ENCODE assay signal across 21 mouse cellular contexts in the genomic region with DNA sequence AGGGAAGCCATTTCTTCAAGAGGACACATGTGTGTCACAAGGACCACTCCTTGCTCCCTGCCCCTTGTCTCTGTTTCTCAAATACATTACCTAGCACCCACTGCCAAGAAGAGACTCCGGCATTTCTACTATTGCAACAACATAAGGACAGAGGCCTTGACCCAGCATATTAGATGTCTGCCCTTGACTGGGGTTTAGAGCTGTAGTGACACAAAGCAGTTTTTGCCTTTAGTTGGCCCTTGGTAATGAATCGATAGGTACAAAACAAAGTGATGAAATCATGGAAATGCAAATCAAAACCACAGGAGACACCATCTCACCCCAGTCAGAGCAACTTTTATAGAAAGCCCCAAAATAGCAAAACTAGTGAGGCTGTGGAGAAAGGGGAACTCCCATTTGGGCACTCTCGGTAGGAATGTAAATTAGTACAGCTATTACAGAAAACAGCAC. TPM values are rescaled to one million over a fixed set of nuclear protein-coding genes. Genes with fewer than 3 reads are reported as not detected.
DNase-seq lines count a peak whose midpoint lies in the region; ATAC-seq and TF ChIP-seq lines count a peak whose summit lies in the region.
"Had no signal": no experiment of that assay in that cellular context is flagged by ENCODE, and none has a peak within 500 bp of the region (broad histone marks: within the 10 kb centered on the region; RNA-seq: fewer than 3 reads in every experiment).

No protein-coding gene starts in this region.

- H3K9ac ChIP-seq in liver, postnatal 0 days (replicated peaks), result no peak overlapping the region
- no peak overlapping the region for H3K9ac ChIP-seq in midbrain, embryonic 11.5 days (ENCODE audit: low read length)
- H3K9ac ChIP-seq: liver, embryonic 15.5 days had no signal

- H3K4me3 ChIP-seq in liver, postnatal 0 days (ENCODE audit: low read depth, low read length), result no peak overlapping the region
- no peak overlapping the region for H3K4me3 ChIP-seq in midbrain, embryonic 11.5 days (ENCODE audit: low read depth, low read length)
- H3K4me3 ChIP-seq: embryonic facial prominence, embryonic 10.5 days; erythroblast, embryonic 14.5 days; gastrocnemius, adult 2 months; limb, embryonic 10.5 days; liver, embryonic 15.5 days had no signal

- WGBS in liver, postnatal 0 days (ENCODE audit: insufficient replicate concordance), result 23% methylated on average over 3 of the region's 3 CpGs
- WGBS in midbrain, embryonic 11.5 days, result 81% methylated on average over 3 of the region's 3 CpGs

- 0 out of 2 replicates have a peak overlapping the region, but pooled peaks have one; percentile 41 for H3K27ac ChIP-seq in liver, postnatal 0 days (ENCODE audit: low read depth)
- no peak overlapping the region for H3K27ac ChIP-seq in midbrain, embryonic 11.5 days (ENCODE audit: low read depth, low read length)
- H3K27ac ChIP-seq: embryonic facial prominence, embryonic 10.5 days; gastrocnemius, adult 2 months; limb, embryonic 10.5 days; liver, embryonic 15.5 days had no signal

- no peak for DNase-seq in liver, postnatal 0 days
- no peak for DNase-seq in liver
- peak; percentile 46 for DNase-seq in CD4-positive helper T cell, adult 2 months (ENCODE audit: low read depth, low spot score)
- DNase-seq in brain, adult 2 months (ENCODE audit: low read depth, low spot score), result peak; percentile 10
- DNase-seq in midbrain, embryonic 11.5 days (ENCODE audit: low spot score, missing footprints), result no peak
- no peak for DNase-seq in retina, embryonic 14.5 days (ENCODE audit: low spot score)
- DNase-seq: cerebellum, postnatal 10 days; gastrocnemius, adult 2 months; thymus, adult 18-20 months had no signal

- no peaks in the 10 kb centered on the region for H3K27me3 ChIP-seq in liver, postnatal 0 days (ENCODE audit: insufficient read depth, low read length)
- no peaks in the 10 kb centered on the region for H3K27me3 ChIP-seq in midbrain, embryonic 11.5 days (ENCODE audit: control insufficient read depth, insufficient read depth, low read length)
- H3K27me3 ChIP-seq: liver, embryonic 15.5 days had no signal

- no peak for TF ChIP-seq EP300 in liver, postnatal 0 days (IDR thresholded peaks at IDR 0.05; ENCODE audit: low read depth)

- peak; percentile 16; the same call in 1 of the 2 replicates for ATAC-seq in liver, postnatal 0 days
- peak; percentile 83 for ATAC-seq in monocyte, adult 5-6 weeks (replicated peaks; ENCODE audit: insufficient number of reproducible peaks, low FRiP score, low TSS enrichment, poor library complexity, severe bottlenecking)
- no peak for ATAC-seq in midbrain, embryonic 11.5 days (ENCODE audit: low FRiP score)
- no peak for ATAC-seq in erythroid progenitor cell, adult 5-6 weeks (replicated peaks; ENCODE audit: low FRiP score, poor library complexity, severe bottlenecking)
- ATAC-seq: forebrain, embryonic 16.5 days; Patski had no signal

- H3K9me3 ChIP-seq in liver, postnatal 0 days (ENCODE audit: low read length), result no peaks in the 10 kb centered on the region
- H3K9me3 ChIP-seq in midbrain, embryonic 11.5 days (ENCODE audit: control insufficient read depth, low read length), result no peaks in the 10 kb centered on the region
- H3K9me3 ChIP-seq: embryonic facial prominence, embryonic 10.5 days; limb, embryonic 10.5 days; liver, embryonic 15.5 days had no signal

- TF ChIP-seq CTCF in liver, postnatal 0 days (IDR thresholded peaks at IDR 0.05; ENCODE audit: low read depth), result no peak

- peaks cover 14% of the 10 kb centered on the region for H3K4me1 ChIP-seq in liver, postnatal 0 days (ENCODE audit: insufficient read depth)
- no peaks in the 10 kb centered on the region for H3K4me1 ChIP-seq in midbrain, embryonic 11.5 days (ENCODE audit: control insufficient read depth, insufficient read depth, low read length)
- H3K4me1 ChIP-seq: embryonic facial prominence, embryonic 10.5 days; limb, embryonic 10.5 days had no signal

- H3K4me2 ChIP-seq in liver, postnatal 0 days (ENCODE audit: low read depth, low read length), result no peak overlapping the region
- H3K4me2 ChIP-seq in midbrain, embryonic 11.5 days, result no peak overlapping the region
- H3K4me2 ChIP-seq: liver, embryonic 15.5 days had no signal

- no peaks in the 10 kb centered on the region for H3K36me3 ChIP-seq in liver, postnatal 0 days (replicated peaks; ENCODE audit: insufficient read depth, low read length)
- H3K36me3 ChIP-seq in midbrain, embryonic 11.5 days (ENCODE audit: control insufficient read depth, insufficient read depth, low read length), result no peaks in the 10 kb centered on the region
- H3K36me3 ChIP-seq: embryonic facial prominence, embryonic 10.5 days; limb, embryonic 10.5 days; liver, embryonic 15.5 days had no signal

RNA-seq across cellular contexts. Expression of a gene that starts 9.6 kb away (rescaled TPM):
- polyA plus RNA-seq in liver, postnatal 0 days (2015; fragmentation: Nextera tagmentation; extraction: Ambion mirVana), result 108 and 117 TPM in 2 replicates
- total RNA-seq in monocyte, adult 5-6 weeks (2017), result 0.95 TPM in 1 of 3 replicates, not detected in the others
- polyA plus RNA-seq in midbrain, embryonic 11.5 days (2014; fragmentation: Nextera tagmentation; extraction: Ambion mirVana), result not detected in 2 replicates
- total RNA-seq in erythroid progenitor cell, adult 5-6 weeks (2015; ENCODE audit: low replicate concordance), result 132 and 167 TPM in 2 replicates
- 99.0 and 117 TPM in 2 replicates for total RNA-seq in erythroid progenitor cell, adult 5-6 weeks (2017; ENCODE audit: low replicate concordance)
- total RNA-seq: gastrocnemius, adult 2 months; left cerebral cortex, adult 18-20 months had no signal
- polyA plus RNA-seq: embryonic facial prominence, embryonic 10.5 days; erythroblast, embryonic 14.5 days; forebrain, embryonic 16.5 days; kidney, embryonic 14.5 days; limb, embryonic 10.5 days; Patski had no signal

RNA-seq across cellular contexts. Expression of a gene that starts 16.4 kb away (rescaled TPM):
- polyA plus RNA-seq in liver, postnatal 0 days (2015; fragmentation: Nextera tagmentation; extraction: Ambion mirVana), result 5.6 and 6.0 TPM in 2 replicates
- total RNA-seq in monocyte, adult 5-6 weeks (2017), result 12.9 to 19.4 TPM (median 16.7 TPM) in 3 replicates
- polyA plus RNA-seq in midbrain, embryonic 11.5 days (2014; fragmentation: Nextera tagmentation; extraction: Ambion mirVana), result 30.1 and 31.9 TPM in 2 replicates
- 2.9 and 4.7 TPM in 2 replicates for total RNA-seq in erythroid progenitor cell, adult 5-6 weeks (2015; ENCODE audit: low replicate concordance)
- total RNA-seq in erythroid progenitor cell, adult 5-6 weeks (2017; ENCODE audit: low replicate concordance), result 1.5 and 3.3 TPM in 2 replicates

RNA-seq across cellular contexts. Expression of a gene that starts 28.3 kb away (rescaled TPM):
- polyA plus RNA-seq in liver, postnatal 0 days (2015; fragmentation: Nextera tagmentation; extraction: Ambion mirVana), result 0.38 and 0.76 TPM in 2 replicates
- 4.7 TPM in 1 of 3 replicates, not detected in the others for total RNA-seq in monocyte, adult 5-6 weeks (2017)
- polyA plus RNA-seq in midbrain, embryonic 11.5 days (2014; fragmentation: Nextera tagmentation; extraction: Ambion mirVana), result not detected in 2 replicates
- total RNA-seq in erythroid progenitor cell, adult 5-6 weeks (2015; ENCODE audit: low replicate concordance), result not detected in 2 replicates
- not detected in 2 replicates for total RNA-seq in erythroid progenitor cell, adult 5-6 weeks (2017; ENCODE audit: low replicate concordance)
- total RNA-seq: gastrocnemius, adult 2 months; heart, adult 8-10 months; megakaryocyte-erythroid progenitor cell, adult 5-6 weeks had no signal
- polyA plus RNA-seq: embryonic facial prominence, embryonic 10.5 days; erythroblast, embryonic 14.5 days; forebrain, embryonic 16.5 days; kidney, embryonic 14.5 days; limb, embryonic 10.5 days; liver, embryonic 15.5 days; Patski had no signal

RNA-seq across cellular contexts. Expression of a gene that starts 33.3 kb away (rescaled TPM):
- polyA plus RNA-seq in liver, postnatal 0 days (2015; fragmentation: Nextera tagmentation; extraction: Ambion mirVana), result 42.1 and 42.6 TPM in 2 replicates
- 8.1 to 15.4 TPM (median 14.2 TPM) in 3 replicates for total RNA-seq in monocyte, adult 5-6 weeks (2017)
- polyA plus RNA-seq in midbrain, embryonic 11.5 days (2014; fragmentation: Nextera tagmentation; extraction: Ambion mirVana), result not detected in 2 replicates
- 28.5 and 51.1 TPM in 2 replicates for total RNA-seq in erythroid progenitor cell, adult 5-6 weeks (2015; ENCODE audit: low replicate concordance)
- total RNA-seq in erythroid progenitor cell, adult 5-6 weeks (2017; ENCODE audit: low replicate concordance), result 15.7 TPM in 1 of 2 replicates, not detected in the other
- total RNA-seq: left cerebral cortex, adult 18-20 months; megakaryocyte-erythroid progenitor cell, adult 5-6 weeks had no signal
- polyA plus RNA-seq: erythroblast, embryonic 14.5 days; forebrain, embryonic 16.5 days; Patski had no signal

Comparison
In these comparisons a context has a peak if more than half of its experiments do, and no peak if none do; other contexts are left out.
1. ATAC-seq: peak in liver, postnatal 0 days (single experiment) and monocyte, adult 5-6 weeks (single experiment); none in midbrain, embryonic 11.5 days (single experiment) and erythroid progenitor cell, adult 5-6 weeks (single experiment).
2. DNase-seq: peak in CD4-positive helper T cell, adult 2 months (single experiment) and brain, adult 2 months (single experiment); none in liver, postnatal 0 days (single experiment), liver (single experiment), midbrain, embryonic 11.5 days (single experiment) and retina, embryonic 14.5 days (single experiment).
3. RNA of a gene that starts 9.6 kb away (total RNA-seq): 99.0 to 167 TPM in erythroid progenitor cell, adult 5-6 weeks; 0.95 TPM in monocyte, adult 5-6 weeks; every median in the first group is over 10 times any median in the second.